Mouse (Mus musculus): Measurements from ENCODE around the gene Rbak.
"Not testable (repeated sequence)": the region's sequence is repeated elsewhere in the genome, so short reads cannot be mapped to it uniquely, and the experiment has no call there.

The Rbak gene

DNA sequence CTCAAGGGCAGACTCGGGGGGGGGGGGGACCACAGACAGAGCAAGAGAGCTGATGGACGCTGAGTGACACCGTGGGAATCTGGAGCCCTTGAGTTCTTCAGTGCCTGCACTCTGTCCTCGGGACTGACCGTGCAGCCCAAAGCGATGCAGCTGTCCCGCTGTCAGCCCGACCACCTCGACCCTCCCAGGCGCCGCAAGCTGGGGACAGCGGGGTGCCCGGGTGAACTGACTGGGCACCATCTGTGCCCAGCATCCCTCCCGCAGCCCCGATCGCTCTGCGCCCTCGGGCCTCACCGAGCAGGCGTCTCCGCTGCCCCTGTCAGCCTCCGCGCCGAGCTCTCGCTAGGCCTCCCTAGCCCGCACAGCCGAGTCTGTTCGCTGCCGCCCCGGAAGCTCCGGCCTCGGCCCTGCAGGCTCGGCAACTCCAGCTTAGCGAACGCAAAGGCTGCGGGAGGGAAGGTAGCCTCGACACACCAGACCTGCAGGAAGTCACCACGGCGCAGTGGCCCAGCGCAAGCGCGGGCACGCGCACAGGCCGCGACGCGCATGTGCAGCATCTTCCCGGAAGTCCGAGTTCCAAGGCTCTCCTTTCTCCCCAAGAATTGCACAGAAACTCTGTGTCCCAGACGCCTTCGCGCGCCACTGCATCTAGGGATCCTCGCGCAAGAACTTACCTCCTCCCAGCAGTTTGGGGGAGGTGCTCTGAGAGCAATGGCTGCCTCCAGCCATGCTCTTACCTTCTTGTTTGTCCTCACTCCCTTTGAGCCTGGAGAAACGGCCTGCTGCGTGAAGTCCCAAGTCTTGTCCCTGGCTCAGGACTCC lies at the start of gene Rbak, which contains the start of gene Spdye4b:
Gene Rbak, minus strand, starts transcription at position 521 of the 822 bp plus-strand sequence.
Gene Spdye4b, plus strand, starts transcription at position 763 of the 822 bp plus-strand sequence.
- peak; percentile 96 for DNase-seq (ENCODE audit: low spot score)

DNA sequence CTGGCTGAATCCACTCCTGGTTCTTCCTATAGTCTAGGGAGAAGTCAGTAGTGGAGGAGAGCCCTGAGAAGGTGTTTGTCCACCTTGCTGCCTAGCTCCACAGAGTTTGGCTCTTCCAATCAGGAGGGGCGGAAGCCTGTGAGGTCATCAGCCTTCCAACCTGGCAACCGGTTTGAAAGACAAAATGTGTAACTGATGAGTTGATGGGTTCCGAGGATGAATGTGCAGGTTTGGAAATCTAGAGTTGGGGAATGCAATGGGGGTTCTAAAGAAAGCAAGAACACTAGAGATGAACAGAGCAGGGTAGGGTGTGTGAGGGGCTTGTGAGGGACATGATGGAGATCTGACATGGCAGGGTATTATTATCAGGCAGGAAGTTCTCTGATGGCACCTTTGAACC lies 46.2 kb upstream of the Rbak start, which contains the start of gene Spdye4a:
Gene Spdye4a, minus strand, starts transcription at position 101 of the 400 bp plus-strand sequence.
- no peak for DNase-seq (ENCODE audit: low spot score)

DNA sequence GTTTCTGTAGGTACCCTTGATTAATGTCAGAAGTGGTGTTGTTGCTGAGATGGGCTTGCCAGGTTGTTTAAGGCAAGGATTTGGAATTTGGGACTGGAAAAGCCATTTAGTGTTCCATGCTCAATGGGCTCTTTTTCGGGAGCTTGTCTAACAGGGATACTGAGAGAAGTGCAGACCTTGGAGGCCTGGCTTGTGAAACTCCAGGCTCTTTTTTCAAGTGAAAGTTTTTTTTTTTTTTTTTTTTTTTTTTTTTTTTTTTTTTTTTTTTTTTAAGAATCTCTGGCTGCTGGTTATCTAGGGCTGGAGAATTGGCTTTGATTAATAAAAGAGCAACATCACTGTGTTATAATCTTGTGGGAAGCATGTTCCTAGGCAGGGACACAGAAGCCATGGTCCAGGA lies 41.7 kb upstream of the Rbak start:
- DNase-seq (ENCODE audit: low spot score) = no peak

DNA sequence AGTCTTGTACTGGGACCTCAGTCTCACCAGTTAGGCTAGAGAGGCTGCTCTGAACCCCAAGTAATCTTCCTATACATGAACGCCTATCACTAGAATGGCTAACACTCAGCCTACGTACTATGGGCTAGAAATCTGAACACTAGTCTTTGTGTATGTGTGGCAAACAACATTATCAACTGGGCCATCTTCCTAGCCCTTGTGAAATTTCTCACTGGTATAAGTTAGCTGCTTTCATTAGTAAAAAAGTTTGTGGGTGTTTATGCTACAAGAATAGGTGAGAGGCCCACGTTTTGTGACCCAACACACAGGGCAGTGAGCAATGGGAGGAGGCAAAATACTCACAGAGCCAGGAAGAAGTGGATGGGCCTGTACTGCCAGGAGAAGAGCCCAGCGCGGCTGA lies 40.4 kb upstream of the Rbak start:
- DNase-seq (ENCODE audit: low spot score) = no peak

DNA sequence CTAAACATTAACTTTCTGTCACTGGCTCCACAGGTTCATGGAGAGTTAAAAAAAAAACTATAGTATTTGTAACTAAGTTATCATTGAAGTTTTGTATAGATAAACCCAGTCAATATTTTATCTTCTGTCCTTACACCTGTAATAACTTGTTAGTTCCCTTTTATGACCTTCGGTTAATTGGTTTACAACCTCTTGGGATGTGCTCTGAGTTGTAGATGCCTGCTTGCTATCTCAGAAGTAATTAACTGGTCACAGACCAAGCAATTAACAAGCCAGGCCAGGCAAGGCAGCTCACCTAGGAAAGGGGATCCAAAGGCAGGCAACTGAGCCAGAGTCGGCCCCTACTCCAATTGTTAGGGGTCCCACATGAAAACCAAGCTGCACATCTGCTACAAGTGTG lies 33.3 kb upstream of the Rbak start:
- DNase-seq (ENCODE audit: low spot score) = no peak

DNA sequence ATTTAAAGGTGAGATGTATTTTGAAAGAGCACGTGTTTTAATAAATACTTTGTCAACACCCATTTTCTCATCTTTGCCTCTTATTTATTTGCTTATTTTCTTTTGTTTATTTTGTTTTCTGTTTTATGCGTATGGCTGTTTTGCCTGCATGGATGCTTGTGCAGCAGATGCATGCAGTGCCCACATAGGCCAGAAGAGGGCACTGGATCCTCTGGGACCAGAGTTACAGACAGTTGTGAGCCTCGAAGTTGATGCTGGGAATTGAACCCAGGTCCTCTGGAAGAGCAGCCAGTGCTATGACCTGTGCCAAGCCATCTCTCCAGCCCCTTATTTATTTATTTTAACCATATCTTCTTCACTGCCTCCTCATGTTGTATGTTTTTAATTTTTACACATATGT lies 24.4 kb upstream of the Rbak start:
- no peak for DNase-seq (ENCODE audit: low spot score)

DNA sequence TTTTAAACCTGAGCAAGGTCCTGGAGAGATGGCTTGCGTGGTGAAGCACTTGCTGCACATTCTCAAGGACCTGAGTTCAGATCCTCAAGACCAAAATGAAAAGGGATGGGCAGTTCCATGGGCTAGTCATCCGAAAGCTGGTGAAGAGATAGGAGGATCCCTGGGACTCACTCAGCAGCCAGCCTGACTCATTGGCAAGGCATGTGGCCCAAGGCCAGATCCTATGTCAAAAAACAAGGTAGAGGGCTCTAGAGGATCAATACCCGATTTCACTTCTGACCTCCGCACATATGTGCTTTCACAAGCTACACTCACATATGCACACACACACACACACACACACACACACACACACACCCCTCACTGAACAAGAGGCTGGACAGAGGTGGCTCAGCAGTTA lies 15.9 kb upstream of the Rbak start:
- no peak for DNase-seq (ENCODE audit: low spot score)

DNA sequence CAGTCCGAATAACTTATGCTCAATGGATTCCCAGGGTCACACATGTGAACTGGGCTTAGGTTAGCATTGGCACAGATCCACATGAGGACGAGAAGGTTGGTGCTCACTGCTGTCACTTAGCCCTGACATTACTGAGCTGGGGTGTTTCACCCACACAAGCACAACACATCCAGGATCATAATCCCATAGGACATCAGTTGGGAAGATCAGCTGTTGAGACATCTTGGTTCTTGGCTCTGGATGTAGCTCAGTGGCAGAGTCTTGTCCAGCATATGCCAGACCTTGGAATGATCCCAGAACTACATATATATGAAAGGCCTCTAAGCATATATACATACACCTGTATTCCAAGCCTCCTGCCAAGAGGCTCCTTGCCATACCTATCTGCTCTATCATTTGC lies 14.6 kb upstream of the Rbak start:
- DNase-seq (ENCODE audit: low spot score) = no peak

DNA sequence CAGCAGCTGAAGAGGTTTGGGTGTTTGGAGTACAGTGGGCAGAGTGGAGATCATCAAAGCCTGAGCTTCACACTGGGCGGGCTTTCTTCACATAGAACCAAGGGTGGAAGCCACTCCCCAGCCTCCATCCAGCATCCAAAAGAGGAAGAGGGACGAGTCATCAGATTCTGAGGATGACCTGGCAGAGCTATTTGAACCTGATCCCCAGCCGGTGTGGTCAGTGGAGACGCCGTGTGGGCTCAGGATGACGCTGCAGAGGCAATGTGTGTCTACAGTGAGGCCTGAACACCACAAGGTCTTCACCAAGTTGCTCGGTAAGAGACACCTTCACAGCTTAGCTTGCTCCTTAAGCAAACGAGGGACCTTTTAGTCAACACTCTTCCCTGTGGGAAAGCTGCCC lies 14.2 kb upstream of the Rbak start:
- DNase-seq (ENCODE audit: low spot score) = not testable (repeated sequence)

DNA sequence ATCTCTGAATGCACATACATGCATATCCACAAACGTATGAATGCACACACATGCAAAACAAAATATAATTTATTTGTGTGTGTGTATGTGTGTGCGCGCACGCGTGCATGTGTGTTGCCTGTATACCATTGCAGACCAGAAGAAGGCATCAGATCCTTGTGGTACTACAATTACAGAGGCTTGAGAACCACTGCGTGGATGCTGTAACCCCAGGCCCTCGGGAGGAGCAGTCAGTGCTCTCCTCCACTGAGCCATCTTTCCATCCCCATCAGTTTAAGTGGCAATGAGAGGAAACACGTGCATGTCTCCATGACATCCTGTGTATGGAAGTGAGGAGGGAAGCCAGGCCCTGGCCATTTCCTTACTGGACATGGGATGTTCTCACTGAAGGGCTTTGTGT lies 12.2 kb upstream of the Rbak start:
- no peak for DNase-seq (ENCODE audit: low spot score)

DNA sequence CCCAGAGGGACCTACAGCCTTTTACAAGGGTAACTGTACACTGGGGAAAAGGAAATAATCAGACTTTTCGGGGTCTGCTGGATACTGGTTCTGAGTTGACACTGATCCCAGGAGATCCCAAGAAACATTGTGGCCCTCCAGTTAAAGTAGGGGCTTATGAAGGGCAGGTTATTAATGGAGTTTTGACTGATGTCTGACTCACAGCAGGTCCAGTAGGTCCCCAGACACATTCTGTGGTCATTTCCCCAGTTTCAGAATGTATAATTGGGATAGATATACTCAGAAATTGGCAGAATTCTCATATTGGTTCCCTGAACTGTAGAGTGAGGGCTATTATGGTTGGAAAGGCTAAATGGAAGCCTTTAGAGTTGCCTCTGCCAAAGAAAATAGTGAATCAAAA lies 7.4 kb upstream of the Rbak start:
- DNase-seq (ENCODE audit: low spot score) = not testable (repeated sequence)

DNA sequence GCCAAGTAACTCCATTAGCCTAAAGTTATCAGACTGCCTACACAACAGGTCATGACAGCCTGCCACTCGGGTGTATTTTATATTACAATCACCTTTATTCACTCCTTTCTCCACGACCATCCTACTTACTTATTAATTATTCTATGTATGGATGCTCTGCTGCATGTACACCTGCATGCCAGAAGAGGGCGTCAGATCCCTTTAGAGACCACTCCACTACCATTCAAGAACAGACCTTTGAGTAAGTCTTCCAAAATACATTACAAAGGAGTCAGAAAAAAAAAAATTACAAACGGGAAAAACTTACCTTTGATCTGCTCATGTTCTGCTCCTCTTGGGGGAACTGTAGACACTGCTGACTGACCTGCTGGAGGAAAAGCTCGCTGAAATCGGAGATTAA lies 1.4 kb downstream of the Rbak start:
- DNase-seq (ENCODE audit: low spot score) = peak; percentile 7

DNA sequence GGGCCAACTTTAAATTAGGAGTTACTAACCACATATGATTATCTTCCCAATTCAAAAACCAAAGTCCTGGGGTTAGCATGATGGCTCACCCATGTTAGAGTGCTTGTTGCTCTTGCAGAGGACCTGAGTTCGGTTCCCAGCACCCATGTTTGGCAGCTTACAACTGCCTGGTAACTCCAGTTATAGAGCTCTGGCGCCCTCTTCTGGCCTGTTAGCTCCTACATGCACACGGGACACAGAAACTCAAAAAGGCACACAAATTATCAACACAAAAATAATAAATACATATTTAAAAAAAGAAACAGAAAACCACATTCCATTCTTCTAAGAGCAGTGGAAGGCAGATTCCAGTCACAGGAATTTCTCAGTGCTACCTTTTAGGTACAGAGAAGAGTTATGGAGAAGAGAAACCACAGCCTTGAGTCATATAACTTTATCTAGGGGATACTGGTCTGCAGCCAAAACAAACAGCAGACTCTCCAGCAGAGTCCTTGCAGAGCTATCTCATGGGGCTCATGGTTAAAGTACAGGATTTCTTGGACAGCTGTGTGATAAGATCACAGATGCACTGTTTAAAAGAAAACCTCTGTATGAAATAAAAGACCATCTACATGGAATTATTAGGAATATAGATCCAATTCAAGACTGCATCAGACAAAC lies 2.9 kb downstream of the Rbak start:
- DNase-seq (ENCODE audit: low spot score) = no peak

DNA sequence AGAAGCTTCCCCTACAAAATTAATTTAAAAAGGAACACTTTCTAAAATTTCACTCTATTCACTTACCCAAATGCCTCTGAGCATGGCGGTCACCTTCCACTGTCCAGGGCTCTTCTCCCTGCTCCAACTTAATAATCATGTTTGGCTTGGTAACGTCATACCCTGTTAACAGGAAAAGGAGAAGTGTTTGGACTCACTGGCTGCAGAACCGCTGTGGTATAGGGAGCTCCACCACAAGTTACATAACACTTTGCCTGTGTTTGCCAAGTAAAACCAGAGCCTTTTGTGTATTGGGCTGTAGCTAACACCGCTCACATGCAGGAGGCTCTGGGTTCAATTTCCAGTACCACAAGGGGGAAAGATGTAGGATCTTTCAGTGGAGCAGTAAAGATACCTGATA lies 4.6 kb downstream of the Rbak start:
- no peak for DNase-seq (ENCODE audit: low spot score)

DNA sequence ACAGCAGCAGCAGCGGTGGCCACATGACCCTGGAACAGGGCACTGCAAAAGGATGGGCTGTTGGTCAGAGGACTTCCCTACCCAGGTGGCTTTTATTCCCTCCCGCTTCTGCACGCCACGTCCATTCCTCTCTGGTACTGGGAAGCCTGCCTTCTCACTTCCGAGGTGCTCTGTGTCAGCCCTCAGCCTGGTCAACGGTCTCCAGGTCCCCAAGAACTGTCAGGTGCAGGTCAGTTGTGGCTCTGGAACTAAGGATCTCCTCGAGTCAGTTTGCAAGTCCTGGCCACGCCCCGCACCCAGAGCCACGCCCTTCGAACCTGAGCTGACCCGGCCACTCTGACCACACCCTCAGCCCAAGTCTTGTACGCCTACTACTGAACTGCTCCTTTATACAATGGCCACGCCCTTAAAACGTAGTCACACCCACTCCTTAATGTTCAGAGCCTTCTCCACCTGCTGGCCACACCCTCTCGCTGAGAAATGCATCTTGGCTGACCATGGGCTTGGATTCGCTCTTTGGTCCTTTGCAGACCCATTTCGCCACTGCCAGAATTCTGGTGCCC lies 15.0 kb downstream of the Rbak start:
- DNase-seq (ENCODE audit: low spot score) = peak; percentile 61

DNA sequence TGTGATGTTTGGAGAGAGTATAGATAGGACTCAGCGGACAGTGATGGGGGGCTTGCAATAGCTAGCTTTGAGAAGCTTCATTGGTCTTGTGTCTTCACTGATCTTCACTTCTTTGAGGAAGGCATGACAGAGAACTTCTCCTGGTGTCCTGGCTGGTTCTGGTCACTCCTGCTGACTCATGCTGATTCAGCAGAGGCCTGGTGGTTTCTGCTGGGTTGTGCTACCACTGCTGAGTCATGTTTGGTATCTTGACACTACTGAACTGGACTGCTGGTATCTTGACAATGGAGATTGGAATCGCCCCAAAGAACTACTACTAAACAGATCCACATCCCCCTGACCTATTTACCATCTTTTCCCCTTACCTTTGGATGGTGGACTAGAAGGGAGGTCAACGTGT lies 25.0 kb downstream of the Rbak start:
- DNase-seq (ENCODE audit: low spot score) = no peak

DNA sequence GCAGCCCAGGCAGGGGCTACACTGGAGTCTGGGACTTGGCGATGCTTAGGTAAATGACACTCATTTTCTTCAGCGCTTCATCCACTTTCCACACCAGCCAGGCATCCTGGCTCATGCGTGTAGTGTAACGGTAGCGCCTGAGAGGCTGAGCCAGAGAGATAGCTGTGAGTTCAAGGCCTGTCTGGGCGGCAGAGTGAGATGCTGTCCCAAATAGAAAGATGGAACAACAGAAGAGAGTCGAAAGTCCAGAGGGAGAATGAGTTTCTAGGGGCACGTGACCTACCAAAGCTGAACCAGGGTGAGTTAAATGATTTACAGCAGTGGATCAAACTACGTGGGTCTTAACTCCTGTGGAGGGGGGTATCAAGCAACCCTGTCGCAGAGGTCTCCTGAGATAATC lies 26.8 kb downstream of the Rbak start:
- no peak for DNase-seq (ENCODE audit: low spot score)

DNA sequence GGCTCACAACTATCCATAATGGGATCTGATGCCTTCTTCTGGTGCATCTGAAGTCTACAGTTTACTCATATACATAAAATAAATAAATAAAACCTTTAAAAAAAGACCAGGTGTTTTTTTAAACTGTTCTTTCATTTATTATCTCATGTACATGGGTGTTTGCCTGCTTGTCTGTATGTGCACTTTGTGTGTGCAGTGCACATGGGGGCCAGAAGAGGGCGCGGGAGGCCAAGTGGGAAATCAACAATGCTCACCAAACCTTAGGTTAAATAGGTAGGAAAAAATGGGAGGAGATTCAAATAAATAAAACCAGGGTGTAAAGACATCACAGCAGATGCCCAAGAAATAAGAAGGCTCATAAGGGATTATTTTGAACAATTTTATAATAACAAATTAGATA lies 30.5 kb downstream of the Rbak start:
- DNase-seq (ENCODE audit: low spot score) = no peak

DNA sequence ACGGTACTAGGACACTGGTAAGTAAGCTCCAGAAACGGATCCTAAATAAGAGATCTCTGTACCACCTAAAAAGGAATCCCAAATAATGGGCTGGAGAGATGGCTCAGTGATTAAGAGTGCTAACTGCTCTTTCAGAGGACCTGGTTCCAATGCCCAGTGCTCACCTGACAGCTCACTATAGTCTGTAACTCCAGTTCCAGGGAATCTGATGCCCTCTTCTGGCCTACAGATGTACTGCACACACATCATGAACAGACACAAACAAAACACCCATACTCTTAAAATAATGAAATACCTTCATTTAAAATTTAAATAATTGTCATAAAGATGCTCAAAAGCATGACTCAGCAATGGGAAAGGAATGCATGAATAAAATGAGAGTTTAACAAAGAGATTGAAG lies 31.0 kb downstream of the Rbak start:
- no peak for DNase-seq (ENCODE audit: low spot score)

DNA sequence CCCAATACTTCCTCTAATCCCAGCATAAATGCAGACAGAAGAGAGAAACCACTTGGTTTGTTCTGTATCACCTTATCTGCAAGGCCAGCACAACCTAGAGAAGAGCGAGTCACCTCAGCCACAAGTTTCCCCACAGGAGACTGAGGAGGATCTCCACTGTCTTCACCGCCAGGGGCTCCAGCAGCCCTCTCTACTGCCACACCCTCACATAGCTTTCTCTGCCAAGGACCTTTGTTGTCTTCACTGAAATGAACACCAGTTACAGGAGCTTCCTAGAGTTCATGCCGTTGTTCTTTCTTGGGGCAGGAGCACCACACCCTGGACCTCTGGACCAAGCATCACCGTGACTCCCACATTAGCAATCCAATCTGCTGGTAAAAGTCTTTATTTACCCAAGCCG lies 31.9 kb downstream of the Rbak start:
- DNase-seq (ENCODE audit: low spot score) = no peak

DNA sequence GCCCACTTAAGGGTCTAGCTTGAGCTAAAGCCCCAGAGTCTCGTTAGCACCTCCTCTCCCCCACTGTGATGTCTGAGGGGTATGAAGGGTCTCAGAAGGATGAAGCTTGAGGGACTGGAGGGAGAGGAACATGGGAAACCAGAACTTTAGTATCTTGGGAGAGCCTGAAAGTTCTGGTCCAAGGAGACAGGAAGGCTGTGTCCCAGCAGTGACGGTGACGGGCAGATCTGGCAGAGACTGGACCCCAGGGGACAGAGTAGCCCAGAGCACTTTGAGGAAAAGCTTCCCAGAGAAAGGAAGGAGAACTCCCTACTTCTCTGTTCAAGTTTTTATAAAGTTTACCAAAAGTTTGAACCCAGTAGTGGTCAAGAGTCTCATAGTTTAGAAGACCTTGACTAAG lies 33.1 kb downstream of the Rbak start, which contains the start of gene Olfr718-ps1:
Gene Olfr718-ps1, minus strand, starts transcription at position 101 of the 400 bp plus-strand sequence.
- no peak for DNase-seq (ENCODE audit: low spot score)

DNA sequence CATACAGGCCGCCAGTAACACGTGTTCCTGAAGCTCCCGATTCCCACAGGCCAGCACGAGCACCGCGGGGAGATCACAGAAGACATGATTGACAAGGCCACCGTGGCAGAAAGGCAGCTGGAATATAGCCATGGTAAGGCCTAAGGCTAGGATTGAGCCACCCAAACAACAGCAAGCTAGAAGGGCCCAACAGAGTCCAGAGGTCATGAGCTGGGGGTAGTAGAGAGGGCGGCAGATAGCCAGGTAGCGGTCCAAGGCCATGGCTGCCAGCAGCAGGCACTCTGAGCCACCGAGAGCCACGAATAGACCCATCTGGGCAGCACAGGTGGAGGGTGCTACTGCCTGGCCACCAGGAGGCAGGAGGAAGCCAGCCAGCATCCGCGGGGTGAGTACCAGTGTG lies 43.0 kb downstream of the Rbak start:
- DNase-seq (ENCODE audit: low spot score) = no peak

DNA sequence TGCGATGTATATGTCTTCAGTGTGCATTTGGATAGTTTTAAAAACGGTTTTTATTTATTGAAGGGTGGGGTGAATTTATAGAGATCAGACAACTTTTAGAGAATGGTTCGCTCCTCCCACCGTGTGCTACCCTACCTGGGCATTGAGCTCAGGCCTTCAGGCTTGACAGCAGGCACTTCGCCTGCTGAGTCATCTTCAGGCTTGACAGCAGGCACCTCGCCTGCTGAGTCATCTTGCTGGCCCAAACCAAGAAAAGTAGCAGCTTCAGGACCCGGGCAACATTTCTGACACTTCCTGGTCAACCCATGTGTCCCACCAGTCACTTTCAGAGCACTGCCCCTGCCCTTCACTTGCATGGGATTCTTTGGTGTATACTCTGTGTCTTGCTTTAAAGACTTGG lies 45.5 kb downstream of the Rbak start:
- no peak for DNase-seq (ENCODE audit: low spot score)

Measured in lung, postnatal 25 days (tissue).